Mouse (Mus musculus) stomach, postnatal 0 days (tissue): ENCODE data around the gene Zfp385b.

ENCODE experiments used
- CTCF ChIP-seq: IDR thresholded peaks from 2 replicates; pipeline ENCODE4 v1.5.1; 2016; ENCODE audit warnings: antibody characterized with exemption, low read depth, mild to moderate bottlenecking, moderate library complexity
- EP300 ChIP-seq: optimal IDR thresholded peaks from 2 replicates; pipeline ENCODE3; 2016; ENCODE audit warnings: antibody characterized with exemption

GRCm38 (mm10) chr2:77526803-77527202 lies 292.6 kb downstream of the Zfp385b start:
- TF ChIP-seq CTCF (no peak), EP300 (no peak)
